ENCODE assay signal across 28 mouse cellular contexts in the genomic region with DNA sequence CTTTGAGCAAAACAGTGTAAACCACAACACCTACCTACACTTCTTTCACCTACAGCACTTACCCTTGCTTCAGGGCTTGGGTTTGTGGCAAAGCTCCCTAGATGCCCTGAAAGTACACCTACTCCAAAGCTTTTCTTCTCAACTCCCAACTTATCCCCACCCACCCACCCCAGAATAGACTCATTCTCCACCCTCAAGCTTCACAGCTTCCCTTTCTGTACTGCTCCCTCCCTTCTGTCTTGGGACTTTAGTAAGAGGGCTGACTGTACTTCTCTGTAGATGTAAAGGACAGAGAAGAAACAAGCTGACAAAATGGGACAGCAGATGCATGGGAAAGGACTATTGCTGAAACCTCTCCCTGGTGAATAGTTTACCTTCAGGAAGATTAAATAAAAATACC.
"Had no signal": no experiment of that assay in that cellular context is flagged by ENCODE, and none has a peak within 500 bp of the region (broad histone marks: within the 10 kb centered on the region; RNA-seq: fewer than 3 reads in every experiment).

No protein-coding gene starts in this region.

- ATAC-seq: forebrain, embryonic 16.5 days; hindbrain, embryonic 16.5 days; inflammation-experienced regulatory T-cells, adult 6 months; intestine, embryonic 16.5 days had no signal

- H3K4me1 ChIP-seq: heart, embryonic 10.5 days; heart, embryonic 12.5 days; hindbrain, embryonic 10.5 days; hindbrain, embryonic 12.5 days; kidney, embryonic 15.5 days; limb, embryonic 13.5 days; limb, embryonic 15.5 days; liver, embryonic 13.5 days had no signal

- H3K9me3 ChIP-seq: heart, embryonic 10.5 days; heart, embryonic 12.5 days; hindbrain, embryonic 10.5 days; hindbrain, embryonic 12.5 days; kidney, embryonic 15.5 days; limb, embryonic 13.5 days; limb, embryonic 15.5 days; liver, embryonic 13.5 days had no signal

- H3K4me3 ChIP-seq: gastrocnemius, adult 2 months; heart, embryonic 10.5 days; heart, embryonic 12.5 days; hindbrain, embryonic 10.5 days; hindbrain, embryonic 12.5 days; kidney, embryonic 15.5 days; limb, embryonic 13.5 days; limb, embryonic 15.5 days; liver, embryonic 13.5 days had no signal

- DNase-seq: gastrocnemius, adult 2 months; gastrocnemius, postnatal 10 days; gastrocnemius, postnatal 25 days; heart, adult 18-20 months; heart, postnatal 10 days; heart, postnatal 4 days; kidney, adult 11 months; kidney, adult 2 months; kidney, adult 9 months; kidney, postnatal 14 days; kidney, postnatal 36 days; layer of hippocampus, adult 9-11 months; layer of hippocampus, postnatal 36 days; left cerebral cortex, postnatal 4 days; liver, embryonic 13.5 days had no signal

- H3K9ac ChIP-seq: heart, embryonic 12.5 days; hindbrain, embryonic 12.5 days; hindbrain, embryonic 14.5 days; kidney, embryonic 15.5 days; limb, embryonic 13.5 days; limb, embryonic 15.5 days; liver, embryonic 13.5 days had no signal

- H3K4me2 ChIP-seq: heart, embryonic 12.5 days; hindbrain, embryonic 12.5 days; hindbrain, embryonic 14.5 days; kidney, embryonic 15.5 days; limb, embryonic 13.5 days; limb, embryonic 15.5 days; liver, embryonic 13.5 days had no signal

- H3K27ac ChIP-seq: gastrocnemius, adult 2 months; heart, embryonic 10.5 days; hindbrain, embryonic 10.5 days; hindbrain, embryonic 12.5 days; hindbrain, embryonic 14.5 days; kidney, embryonic 15.5 days; kidney, postnatal 0 days; limb, embryonic 13.5 days; limb, embryonic 15.5 days; liver, embryonic 13.5 days had no signal

- H3K27me3 ChIP-seq: heart, embryonic 12.5 days; hindbrain, embryonic 12.5 days; kidney, embryonic 15.5 days; limb, embryonic 13.5 days; limb, embryonic 15.5 days; liver, embryonic 13.5 days had no signal

- H3K36me3 ChIP-seq: heart, embryonic 10.5 days; heart, embryonic 12.5 days; hindbrain, embryonic 10.5 days; hindbrain, embryonic 12.5 days; kidney, embryonic 15.5 days; limb, embryonic 13.5 days; limb, embryonic 15.5 days; liver, embryonic 13.5 days had no signal
